Mouse (Mus musculus): ENCODE measurements around the gene Efr3b. TPM values are rescaled to one million over a fixed set of nuclear protein-coding genes. Genes with fewer than 3 reads are reported as not detected.

Gene Efr3b
- total and polyA plus RNA-seq, 3 experiments, result 0.27 TPM; not detected in 2

- no peaks in the 10 kb centered on the region for H3K27me3 ChIP-seq (ENCODE audit: insufficient read depth, low read length)
- no peaks in the 10 kb centered on the region for H3K36me3 ChIP-seq (replicated peaks)
- H3K9me3 ChIP-seq (replicated peaks), result no peaks in the 10 kb centered on the region
- TF ChIP-seq GATA2 (IDR thresholded peaks at IDR 0.05; ENCODE audit: borderline replicate concordance, low read depth, low read length), result no peak
- TF ChIP-seq POLR2AphosphoS5 (IDR thresholded peaks at IDR 0.05; ENCODE audit: insufficient replicate concordance, low read depth, low read length), result no peak
- TF ChIP-seq GATA1 (IDR thresholded peaks at IDR 0.05; ENCODE audit: borderline replicate concordance, low read length), result no peak
- TF ChIP-seq TAL1 (conservative IDR thresholded peaks at IDR 0.05; ENCODE audit: low read depth, low read length), result no peak
- TF ChIP-seq CTCF (IDR thresholded peaks at IDR 0.05; ENCODE audit: low read depth, low read length), result no peak
- H3K4me1 ChIP-seq (ENCODE audit: insufficient read depth, low read depth, low read length), result no peaks in the 10 kb centered on the region
- no peak for ATAC-seq (ENCODE audit: extremely low read depth, insufficient number of reproducible peaks, low FRiP score, poor library complexity, severe bottlenecking)
- no peak overlapping the region for H3K4me3 ChIP-seq (ENCODE audit: low read depth, low read length)
- DNase-seq (ENCODE audit: low spot score), result no peak
These were observed 9.3 kb upstream of the Efr3b start for GRCm38 (mm10) chr12:4048031-4048430.

- Histone ChIP-seq H3K9me3 (replicated peaks) (no peaks in the 10 kb centered on the region), H3K4me3 (ENCODE audit: low read depth, low read length) (no peak overlapping the region), H3K27me3 (ENCODE audit: insufficient read depth, low read length) (no peaks in the 10 kb centered on the region), H3K36me3 (replicated peaks) (no peaks in the 10 kb centered on the region), H3K4me1 (ENCODE audit: insufficient read depth, low read depth, low read length) (no peaks in the 10 kb centered on the region)
- DNase-seq (ENCODE audit: low spot score) (no peak), ATAC-seq (ENCODE audit: extremely low read depth, insufficient number of reproducible peaks, low FRiP score, poor library complexity, severe bottlenecking) (no peak)
- no peak for TF ChIP-seq CTCF (IDR thresholded peaks at IDR 0.05; ENCODE audit: low read depth, low read length)
- no peak for TF ChIP-seq POLR2AphosphoS5 (IDR thresholded peaks at IDR 0.05; ENCODE audit: insufficient replicate concordance, low read depth, low read length)
- TF ChIP-seq TAL1 (conservative IDR thresholded peaks at IDR 0.05; ENCODE audit: low read depth, low read length), result no peak
- TF ChIP-seq GATA2 (IDR thresholded peaks at IDR 0.05; ENCODE audit: borderline replicate concordance, low read depth, low read length), result no peak
- TF ChIP-seq GATA1 (IDR thresholded peaks at IDR 0.05; ENCODE audit: borderline replicate concordance, low read length), result no peak
These were observed 7.3 kb upstream of the Efr3b start for GRCm38 (mm10) chr12:4045992-4046391.

DNA sequence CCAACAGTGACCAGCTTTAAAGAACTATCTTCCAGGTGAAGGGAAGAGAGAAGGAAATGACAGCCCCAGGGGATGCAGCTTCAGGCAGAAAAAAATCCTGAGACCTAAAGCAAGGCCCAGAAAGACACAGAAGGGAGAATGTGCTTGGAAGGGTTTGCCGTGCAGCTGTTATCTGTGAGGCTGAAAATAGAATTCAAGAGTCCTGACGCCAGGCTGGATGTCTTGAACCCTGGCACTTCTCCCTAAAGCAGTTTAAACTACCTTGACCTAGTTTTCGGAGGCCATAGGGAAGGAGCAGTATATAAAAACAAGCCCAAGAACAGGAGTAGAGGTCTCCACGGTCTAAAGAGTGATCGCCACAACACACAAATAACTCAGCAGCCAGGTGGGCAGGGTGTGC is 3.7 kb upstream of the Efr3b start:
- no peak overlapping the region for H3K4me3 ChIP-seq (ENCODE audit: low read depth, low read length)
- H3K9me3 ChIP-seq (replicated peaks), result no peaks in the 10 kb centered on the region
- no peaks in the 10 kb centered on the region for H3K4me1 ChIP-seq (ENCODE audit: insufficient read depth, low read depth, low read length)
- H3K27me3 ChIP-seq (ENCODE audit: insufficient read depth, low read length), result peaks cover 8% of the 10 kb centered on the region; the same call in 1 of the 2 replicates
- DNase-seq (ENCODE audit: low spot score) (no peak), ATAC-seq (ENCODE audit: extremely low read depth, insufficient number of reproducible peaks, low FRiP score, poor library complexity, severe bottlenecking) (no peak)
- no peak for TF ChIP-seq GATA2 (IDR thresholded peaks at IDR 0.05; ENCODE audit: borderline replicate concordance, low read depth, low read length)
- TF ChIP-seq GATA1 (IDR thresholded peaks at IDR 0.05; ENCODE audit: borderline replicate concordance, low read length), result no peak
- no peak for TF ChIP-seq TAL1 (conservative IDR thresholded peaks at IDR 0.05; ENCODE audit: low read depth, low read length)
- TF ChIP-seq CTCF (IDR thresholded peaks at IDR 0.05; ENCODE audit: low read depth, low read length), result no peak
- TF ChIP-seq POLR2AphosphoS5 (IDR thresholded peaks at IDR 0.05; ENCODE audit: insufficient replicate concordance, low read depth, low read length), result no peak
- H3K36me3 ChIP-seq (replicated peaks), result no peaks in the 10 kb centered on the region

GRCm38 (mm10) chr12:4039046-4039445 is 331 bp upstream of the Efr3b start:
- Histone ChIP-seq H3K4me1 (ENCODE audit: insufficient read depth, low read depth, low read length) (no peaks in the 10 kb centered on the region), H3K36me3 (replicated peaks) (no peaks in the 10 kb centered on the region), H3K27me3 (ENCODE audit: insufficient read depth, low read length) (peaks cover 8% of the 10 kb centered on the region; the same call in 1 of the 2 replicates), H3K4me3 (ENCODE audit: low read depth, low read length) (no peak overlapping the region), H3K9me3 (replicated peaks) (no peaks in the 10 kb centered on the region)
- no peak for TF ChIP-seq GATA2 (IDR thresholded peaks at IDR 0.05; ENCODE audit: borderline replicate concordance, low read depth, low read length)
- TF ChIP-seq GATA1 (IDR thresholded peaks at IDR 0.05; ENCODE audit: borderline replicate concordance, low read length), result no peak
- no peak for TF ChIP-seq CTCF (IDR thresholded peaks at IDR 0.05; ENCODE audit: low read depth, low read length)
- no peak for TF ChIP-seq POLR2AphosphoS5 (IDR thresholded peaks at IDR 0.05; ENCODE audit: insufficient replicate concordance, low read depth, low read length)
- TF ChIP-seq TAL1 (conservative IDR thresholded peaks at IDR 0.05; ENCODE audit: low read depth, low read length), result no peak
- no peak for DNase-seq (ENCODE audit: low spot score)
- no peak for ATAC-seq (ENCODE audit: extremely low read depth, insufficient number of reproducible peaks, low FRiP score, poor library complexity, severe bottlenecking)

DNA sequence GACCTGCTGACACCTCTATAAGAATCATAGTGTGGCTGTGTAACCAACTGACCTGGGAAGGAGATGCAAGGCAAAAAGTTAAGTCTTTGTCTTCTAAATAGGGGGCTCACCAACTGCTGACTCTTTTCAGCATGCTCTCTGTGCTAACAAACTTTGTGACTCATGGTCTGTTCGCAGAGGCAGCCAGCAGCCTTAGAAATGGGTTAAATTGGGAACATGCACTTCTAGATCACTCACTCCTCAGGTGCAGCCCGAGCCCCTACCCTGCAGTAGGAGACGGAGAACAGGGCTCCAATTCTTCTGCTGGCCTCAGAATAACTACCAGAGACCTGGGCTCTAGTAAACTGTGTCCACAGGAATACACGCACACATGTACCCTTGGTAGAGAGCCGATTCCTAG is 1.2 kb downstream of the Efr3b start:
- ATAC-seq (ENCODE audit: extremely low read depth, insufficient number of reproducible peaks, low FRiP score, poor library complexity, severe bottlenecking), result no peak
- DNase-seq (ENCODE audit: low spot score), result no peak
- TF ChIP-seq POLR2AphosphoS5 (IDR thresholded peaks at IDR 0.05; ENCODE audit: insufficient replicate concordance, low read depth, low read length) (no peak), CTCF (IDR thresholded peaks at IDR 0.05; ENCODE audit: low read depth, low read length) (no peak)
- Histone ChIP-seq H3K9me3 (replicated peaks) (no peaks in the 10 kb centered on the region), H3K36me3 (replicated peaks) (no peaks in the 10 kb centered on the region), H3K27me3 (ENCODE audit: insufficient read depth, low read length) (peaks cover 8% of the 10 kb centered on the region; the same call in 1 of the 2 replicates), H3K4me1 (ENCODE audit: insufficient read depth, low read depth, low read length) (no peaks in the 10 kb centered on the region), H3K4me3 (ENCODE audit: low read depth, low read length) (no peak overlapping the region)

GRCm38 (mm10) chr12:4036157-4036556 is 2.6 kb downstream of the Efr3b start:
- no peaks in the 10 kb centered on the region for H3K9me3 ChIP-seq (replicated peaks)
- no peak overlapping the region for H3K4me3 ChIP-seq (ENCODE audit: low read depth, low read length)
- H3K27me3 ChIP-seq (ENCODE audit: insufficient read depth, low read length), result peaks cover 8% of the 10 kb centered on the region; the same call in 1 of the 2 replicates
- TF ChIP-seq GATA2 (IDR thresholded peaks at IDR 0.05; ENCODE audit: borderline replicate concordance, low read depth, low read length) (no peak), GATA1 (IDR thresholded peaks at IDR 0.05; ENCODE audit: borderline replicate concordance, low read length) (no peak), CTCF (IDR thresholded peaks at IDR 0.05; ENCODE audit: low read depth, low read length) (no peak), TAL1 (conservative IDR thresholded peaks at IDR 0.05; ENCODE audit: low read depth, low read length) (no peak), POLR2AphosphoS5 (IDR thresholded peaks at IDR 0.05; ENCODE audit: insufficient replicate concordance, low read depth, low read length) (no peak)
- H3K36me3 ChIP-seq (replicated peaks), result no peaks in the 10 kb centered on the region
- H3K4me1 ChIP-seq (ENCODE audit: insufficient read depth, low read depth, low read length), result no peaks in the 10 kb centered on the region
- DNase-seq (ENCODE audit: low spot score), result no peak
- ATAC-seq (ENCODE audit: extremely low read depth, insufficient number of reproducible peaks, low FRiP score, poor library complexity, severe bottlenecking), result no peak
